Mouse (Mus musculus) heart, adult 2 months (tissue): Measurements from ENCODE around the gene Wbp11. TPM values are rescaled to one million over a fixed set of nuclear protein-coding genes. Genes with fewer than 3 reads are reported as not detected.

Experiments used
- DNase-seq, 2 experiments: peaks; one replicate each; pipeline ENCODE4 v3.0.0; 2021
- H3K27ac ChIP-seq: fragments of 200-600 bp; 2 replicates; pipeline ENCODE4 v1.8.1; 2022
- H3K27me3 ChIP-seq: fragments of 200-500 bp; 2 replicates; pipeline ENCODE4 v1.6.1; 2012; ENCODE audit warnings: mild to moderate bottlenecking, low read length, inconsistent platforms, mixed read lengths; ENCODE audit not compliant: control insufficient read depth, insufficient read depth
- H3K36me3 ChIP-seq: fragments of 200-500 bp; 2 replicates; pipeline ENCODE4 v1.6.1; 2012; ENCODE audit warnings: low read length, inconsistent platforms; ENCODE audit not compliant: control insufficient read depth, insufficient read depth
- H3K4me1 ChIP-seq: fragments of 200-500 bp; 2 replicates; pipeline ENCODE4 v1.6.1; 2011; ENCODE audit warnings: low read length; ENCODE audit not compliant: control insufficient read depth, insufficient read depth
- H3K4me3 ChIP-seq: fragments of 200-600 bp; 2 replicates; pipeline ENCODE4 v1.8.1; 2022
- H3K79me2 ChIP-seq: fragments of 200-500 bp; replicated peaks from 2 replicates; pipeline ENCODE4 v1.6.1; 2012; ENCODE audit warnings: mild to moderate bottlenecking, inconsistent platforms, low read length, moderate library complexity, mixed read lengths; ENCODE audit not compliant: control insufficient read depth, insufficient read depth
- H3K9ac ChIP-seq: fragments of 200-500 bp; 2 replicates; pipeline ENCODE4 v1.6.1; 2012; ENCODE audit warnings: low read depth, mild to moderate bottlenecking, control low read depth, inconsistent platforms, low read length, mixed read lengths
- CTCF ChIP-seq: fragments of 200-600 bp; IDR thresholded peaks from 2 replicates; pipeline ENCODE4 v1.8.1; 2022; ENCODE audit warnings: antibody characterized with exemption, mild to moderate bottlenecking, moderate library complexity
- EP300 ChIP-seq: fragments of 200-500 bp; IDR thresholded peaks from 2 replicates; pipeline ENCODE4 v1.6.1; 2011; ENCODE audit warnings: low read depth, low read length, control low read depth; ENCODE audit not compliant: insufficient read depth
- POLR2A ChIP-seq: fragments of 200-500 bp; IDR thresholded peaks from 2 replicates; pipeline ENCODE4 v1.6.1; 2011; ENCODE audit warnings: mild to moderate bottlenecking, low read depth, low read length, control low read depth; ENCODE audit not compliant: insufficient read depth
- WGBS: fragments of 180-500 bp; shearing (Covaris S2); methylation state at CpG from one replicate; pipeline ENCODE4 v1.1.7; 2018; 5-methylcytosine and 5-hydroxymethylcytosine counted together
- intact Hi-C: fragments of 180-260 bp; cut with DNase I; formaldehyde crosslinking; loops from one replicate; pipeline ENCODE4 v1.15.1; 2025
- polyA plus RNA-seq: library from polyadenylated mRNA; depleted of rRNA; stranded (reverse); fragments of >200 nt; gene quantifications from 2 replicates; pipeline ENCODE4 v1.2.3, GENCODE M21; 2012
- total RNA-seq, 2 experiments: library from RNA; stranded (reverse); gene quantifications; 2 replicates each; pipeline ENCODE4 v1.2.3; 2021

The Wbp11 gene
- total and polyA plus RNA-seq, 3 experiments = 28.7 to 68.1 (median 67.6) TPM

GRCm38 (mm10) chr6:136847790-136848189 lies 19.8 kb upstream of the Wbp11 start:
- Histone ChIP-seq H3K27me3 (no peaks in the 10 kb centered on the region), H3K9ac (no peak overlapping the region), H3K27ac (no peak overlapping the region), H3K4me1 (no peaks in the 10 kb centered on the region; the same call in 1 of the 2 replicates), H3K79me2 (no peaks in the 10 kb centered on the region), H3K36me3 (no peaks in the 10 kb centered on the region), H3K4me3 (no peak overlapping the region)
- intact Hi-C loops = no loop called here
- no peak for TF ChIP-seq POLR2A
- TF ChIP-seq CTCF = peak; percentile 83
- DNase-seq = peak; percentile 59 to 70
- WGBS = 28% methylated on average over 2 of the region's 2 CpGs

- no peak overlapping the region for H3K9ac ChIP-seq
- TF ChIP-seq EP300 (no peak), CTCF (no peak), POLR2A (no peak)
- WGBS = 88% methylated on average over 3 of the region's 3 CpGs
- H3K27me3 ChIP-seq = no peaks in the 10 kb centered on the region
- H3K4me3 ChIP-seq = no peak overlapping the region
- no peak overlapping the region for H3K27ac ChIP-seq
- intact Hi-C loops = no loop called here
- no peaks in the 10 kb centered on the region for H3K79me2 ChIP-seq
- no peak for DNase-seq
- H3K4me1 ChIP-seq = no peaks in the 10 kb centered on the region
- no peaks in the 10 kb centered on the region for H3K36me3 ChIP-seq
Observed at GRCm38 (mm10) chr6:136847267-136847666, 19.2 kb upstream of the Wbp11 start.

GRCm38 (mm10) chr6:136845706-136846480 lies 17.9 kb upstream of the Wbp11 start:
- Histone ChIP-seq H3K27me3 (no peaks in the 10 kb centered on the region), H3K79me2 (no peaks in the 10 kb centered on the region), H3K4me3 (no peak overlapping the region), H3K4me1 (no peaks in the 10 kb centered on the region), H3K9ac (no peak overlapping the region), H3K36me3 (no peaks in the 10 kb centered on the region), H3K27ac (no peak overlapping the region)
- TF ChIP-seq POLR2A (no peak), CTCF (no peak), EP300 (no peak)
- DNase-seq = no peak
- intact Hi-C loops = no loop called here
- WGBS = 69% methylated on average over 5 of the region's 5 CpGs

GRCm38 (mm10) chr6:136844903-136845302 lies 16.9 kb upstream of the Wbp11 start:
- no peak for TF ChIP-seq CTCF
- TF ChIP-seq POLR2A = no peak
- TF ChIP-seq EP300 = no peak
- no peak overlapping the region for H3K9ac ChIP-seq
- no peak overlapping the region for H3K27ac ChIP-seq
- intact Hi-C loops = no loop called here
- WGBS = 66% methylated on average over 2 of the region's 2 CpGs
- H3K27me3 ChIP-seq = no peaks in the 10 kb centered on the region
- no peaks in the 10 kb centered on the region for H3K36me3 ChIP-seq
- no peaks in the 10 kb centered on the region for H3K4me1 ChIP-seq
- H3K79me2 ChIP-seq = no peaks in the 10 kb centered on the region
- no peak overlapping the region for H3K4me3 ChIP-seq
- DNase-seq = no peak

GRCm38 (mm10) chr6:136837323-136837722 lies 9.3 kb upstream of the Wbp11 start:
- Histone ChIP-seq H3K36me3 (no peaks in the 10 kb centered on the region), H3K27ac (no peak overlapping the region), H3K4me3 (no peak overlapping the region), H3K27me3 (no peaks in the 10 kb centered on the region), H3K79me2 (no peaks in the 10 kb centered on the region), H3K9ac (no peak overlapping the region), H3K4me1 (peaks cover 1% of the 10 kb centered on the region; the same call in 1 of the 2 replicates)
- 49% methylated on average over 3 of the region's 3 CpGs for WGBS
- DNase-seq = no peak
- intact Hi-C loops = no loop called here
- TF ChIP-seq POLR2A (no peak), CTCF (no peak), EP300 (no peak)

DNA sequence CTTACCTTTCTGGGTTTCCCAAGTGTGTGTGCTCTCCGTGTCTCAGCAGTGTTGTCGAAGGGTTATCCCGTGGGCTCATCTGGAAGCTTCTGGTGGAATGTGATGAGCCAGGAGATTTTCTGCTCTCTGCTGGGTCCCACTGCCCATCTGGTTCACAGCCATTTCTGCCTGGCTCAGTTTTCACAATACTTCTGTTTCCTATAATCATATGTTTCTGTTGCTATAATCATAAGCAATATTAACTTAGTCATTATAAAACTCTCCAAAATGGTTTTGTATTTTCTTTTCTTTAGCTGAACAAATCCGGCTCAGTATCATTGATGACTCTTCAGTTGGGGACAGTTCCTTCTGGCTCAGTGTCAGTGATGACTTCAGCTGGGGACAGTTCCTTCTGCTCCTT lies 7.3 kb upstream of the Wbp11 start, which contains the start of gene Smco3:
Gene Smco3, minus strand, starts transcription at position 101 of the 400 bp plus-strand sequence.
- no peaks in the 10 kb centered on the region for H3K27me3 ChIP-seq
- no peak for TF ChIP-seq POLR2A
- no peak for TF ChIP-seq EP300
- no peak for TF ChIP-seq CTCF
- H3K79me2 ChIP-seq = no peaks in the 10 kb centered on the region
- no peak for DNase-seq
- intact Hi-C loops = no loop called here
- no peak within 1 kb of the TSS for H3K9ac ChIP-seq
- 44% methylated on average over 4 of the region's 4 CpGs for WGBS
- no peak within 1 kb of the TSS for H3K4me3 ChIP-seq
- H3K27ac ChIP-seq = no peak within 1 kb of the TSS
- H3K4me1 ChIP-seq = peaks cover 1% of the 10 kb centered on the region; the same call in 1 of the 2 replicates
- no peaks in the 10 kb centered on the region for H3K36me3 ChIP-seq
